Mouse (Mus musculus) ES-Bruce4 (cell line): Measurements from ENCODE around the gene Gm11549.

Experiments
- CTCF ChIP-seq: IDR thresholded peaks from one replicate; pipeline ENCODE4 v1.8.1; 2011; ENCODE audit warnings: low read depth, low read length
- POLR2A ChIP-seq: IDR thresholded peaks from one replicate; pipeline ENCODE4 v1.8.1; 2011; ENCODE audit warnings: low read length; ENCODE audit not compliant: insufficient read depth

- TF ChIP-seq POLR2A: no peak
- TF ChIP-seq CTCF: no peak
Observed at GRCm38 (mm10) chr3:36552406-36553047, 30.9 kb upstream of the Gm11549 start, which contains the start of gene Exosc9.
